Mouse (Mus musculus): ENCODE measurements around the gene 1600002K03Rik. TPM values are rescaled to one million over a fixed set of nuclear protein-coding genes. Genes with fewer than 3 reads are reported as not detected.
"Not testable (repeated sequence)": the region's sequence is repeated elsewhere in the genome, so short reads cannot be mapped to it uniquely, and the experiment has no call there.

1600002K03Rik gene
- total RNA-seq, 2 experiments from 2014 or later: 4.2 to 5.7 TPM

GRCm38 (mm10) chr10:80166136-80166535 lies 6.6 kb upstream of the 1600002K03Rik start:
- DNase-seq: not testable (repeated sequence)

- peak; percentile 99 to 100 for DNase-seq
Observed at GRCm38 (mm10) chr10:80167460-80168037, 5.2 kb upstream of the 1600002K03Rik start.

DNA sequence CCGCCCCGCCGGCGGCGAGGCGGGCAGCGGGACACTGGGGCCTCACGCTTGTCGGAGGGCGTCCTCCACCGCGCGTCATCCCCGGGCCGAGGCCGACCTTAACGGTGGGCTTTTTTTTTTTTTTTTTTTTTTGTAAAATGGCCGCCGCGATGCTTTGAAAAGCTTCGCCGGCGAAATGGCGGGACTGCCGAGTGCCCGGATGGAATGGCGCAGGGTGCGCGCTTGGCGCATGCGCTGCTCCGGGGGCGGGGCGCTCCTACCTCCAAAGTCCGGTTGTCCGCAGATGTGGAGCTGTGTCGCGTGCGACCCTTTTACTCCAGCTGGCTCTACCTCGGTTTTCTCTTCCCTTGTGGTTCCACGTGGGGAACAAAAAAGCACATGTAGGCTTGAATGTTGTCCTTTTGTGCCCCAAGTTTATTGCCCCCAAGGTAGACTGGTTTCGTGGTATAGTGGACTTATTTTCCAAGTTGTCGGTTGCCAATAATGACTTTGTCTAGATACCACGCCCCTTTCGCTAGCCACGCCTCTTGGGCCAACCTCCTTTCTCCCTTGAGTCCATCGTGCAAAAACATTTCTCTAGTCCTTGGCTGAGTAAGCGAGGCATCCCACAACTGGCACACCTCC lies 4.6 kb upstream of the 1600002K03Rik start:
- peak; percentile 94 to 96 for DNase-seq

DNA sequence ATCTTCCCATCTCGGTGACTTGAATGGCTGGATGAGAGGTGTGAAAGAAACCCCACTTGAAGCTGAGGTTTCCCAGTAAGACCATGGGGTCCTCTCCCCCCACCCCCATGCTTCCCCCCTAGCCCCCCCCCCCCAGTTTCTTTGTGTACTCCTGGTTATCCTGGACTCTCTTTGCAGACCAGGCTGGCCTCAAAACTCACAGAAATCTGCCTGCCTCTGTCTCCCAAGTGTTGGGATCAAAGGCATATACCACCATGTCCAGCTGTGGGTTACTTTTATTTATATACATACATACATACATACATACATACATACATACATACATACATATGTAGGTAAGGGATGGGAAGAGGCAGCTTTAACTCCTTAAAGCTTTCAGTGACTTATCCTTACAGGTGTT lies 3.7 kb upstream of the 1600002K03Rik start:
- DNase-seq: no peak

GRCm38 (mm10) chr10:80169651-80170050 lies 3.1 kb upstream of the 1600002K03Rik start:
- no peak for DNase-seq

DNA sequence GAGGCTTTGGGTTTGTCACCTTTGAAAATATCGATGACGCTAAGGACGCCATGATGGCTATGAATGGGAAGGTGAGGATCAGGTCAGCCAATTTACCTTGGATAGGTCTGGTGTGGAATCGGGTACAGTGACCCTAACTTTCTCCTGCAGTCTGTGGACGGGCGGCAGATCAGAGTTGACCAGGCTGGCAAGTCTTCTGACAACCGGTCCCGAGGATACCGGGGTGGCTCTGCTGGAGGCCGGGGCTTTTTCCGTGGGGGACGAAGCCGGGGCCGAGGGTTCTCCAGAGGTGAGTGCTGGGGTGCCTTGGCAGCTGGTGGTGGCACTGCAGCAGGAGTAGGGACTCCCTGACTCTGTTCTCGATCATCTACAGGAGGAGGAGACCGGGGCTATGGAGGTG lies 2.7 kb upstream of the 1600002K03Rik start:
- DNase-seq: no peak

DNA sequence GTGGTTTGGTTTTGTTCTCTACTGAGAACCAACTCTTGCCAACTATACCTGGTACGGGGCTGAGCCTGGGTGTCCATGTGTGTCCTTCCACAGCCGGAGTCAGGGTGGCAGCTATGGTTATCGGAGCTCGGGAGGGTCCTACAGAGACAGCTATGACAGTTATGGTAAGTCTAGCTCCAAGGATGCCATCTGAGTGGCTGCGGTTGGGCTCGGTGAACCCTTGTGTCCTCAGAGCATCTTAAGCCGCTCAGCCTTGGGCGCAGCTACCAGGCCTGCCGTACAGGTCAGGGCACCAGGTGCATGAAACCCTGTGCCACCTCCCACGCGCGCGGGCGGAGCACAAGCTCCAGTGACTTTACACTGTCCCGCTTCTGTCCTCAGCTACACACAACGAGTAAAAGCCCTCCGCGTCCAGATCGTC lies 2.1 kb upstream of the 1600002K03Rik start:
- no peak for DNase-seq

- no peak for DNase-seq
Observed at GRCm38 (mm10) chr10:80171252-80171651, 1.5 kb upstream of the 1600002K03Rik start.

GRCm38 (mm10) chr10:80171760-80172526 lies 801 bp upstream of the 1600002K03Rik start:
- peak; percentile 51 to 59 for DNase-seq

GRCm38 (mm10) chr10:80173358-80173757 lies 614 bp downstream of the 1600002K03Rik start:
- no peak for DNase-seq

GRCm38 (mm10) chr10:80173955-80174640 lies 1.4 kb downstream of the 1600002K03Rik start:
- DNase-seq: no peak

DNA sequence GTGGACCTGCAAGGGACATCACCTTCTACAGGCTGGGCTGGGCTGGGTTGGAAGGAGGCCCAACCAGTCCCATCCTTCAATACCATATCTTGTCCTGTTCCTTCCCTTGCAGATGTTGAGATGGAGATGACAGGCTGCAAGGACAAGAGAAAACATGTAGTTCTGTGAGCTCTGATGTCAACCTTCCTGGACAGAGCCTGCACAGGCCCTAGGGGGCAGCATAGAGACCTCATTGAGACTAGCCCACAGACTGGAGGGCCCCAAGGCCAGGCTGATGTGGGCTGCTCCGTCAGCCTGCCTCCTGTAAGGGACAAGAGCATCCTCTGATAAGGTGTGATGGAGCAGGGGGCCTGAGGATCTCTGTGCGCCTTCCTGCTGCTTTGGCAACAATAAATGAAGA lies 2.0 kb downstream of the 1600002K03Rik start:
- peak in 1 of 2 experiments; percentile 56 for DNase-seq

DNA sequence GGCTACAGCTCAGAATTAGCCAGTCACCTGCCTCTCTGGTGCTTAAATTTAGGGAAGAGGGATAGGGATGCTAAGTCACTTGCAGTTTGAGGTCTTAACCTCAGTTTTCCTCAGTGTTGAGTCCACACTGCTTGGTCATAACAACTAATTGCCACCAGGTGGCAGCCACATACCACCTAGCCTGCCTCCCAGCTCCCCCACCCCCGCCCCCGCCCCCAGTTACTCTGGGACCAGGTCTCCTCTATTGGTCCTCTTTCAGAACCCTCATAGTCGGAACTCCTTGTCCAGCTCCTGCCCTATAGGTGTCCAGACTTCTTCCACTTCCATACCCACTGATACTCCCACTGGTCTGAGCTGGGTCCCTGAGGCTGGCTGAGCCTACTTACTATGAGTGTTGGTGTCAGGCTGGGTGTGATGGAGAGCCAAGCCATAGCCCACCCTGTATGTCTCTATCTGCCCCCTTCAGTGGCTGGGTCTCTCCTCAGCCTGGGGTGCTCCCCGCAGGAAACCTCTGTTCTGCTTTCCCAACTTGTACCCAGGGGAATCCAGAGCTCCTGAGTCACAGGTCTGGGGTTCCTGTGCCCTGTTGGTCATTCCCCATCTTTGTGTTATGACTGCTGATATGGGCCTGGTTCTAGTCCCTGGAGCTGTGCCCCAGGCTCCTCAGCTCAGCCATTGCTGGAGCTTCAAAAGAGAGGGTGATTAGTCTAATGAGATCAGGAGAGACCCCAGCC lies 3.0 kb downstream of the 1600002K03Rik start:
- DNase-seq: peak in 1 of 2 experiments; percentile 48

GRCm38 (mm10) chr10:80176270-80176834 lies 3.6 kb downstream of the 1600002K03Rik start:
- DNase-seq: no peak

GRCm38 (mm10) chr10:80177441-80178279 lies 4.9 kb downstream of the 1600002K03Rik start:
- DNase-seq: no peak

- DNase-seq: peak in 1 of 2 experiments; percentile 39
Observed at GRCm38 (mm10) chr10:80179068-80180051, 6.6 kb downstream of the 1600002K03Rik start, which contains the start of gene Efna2. Efna2 (plus strand) TSS chr10:80179482.

DNA sequence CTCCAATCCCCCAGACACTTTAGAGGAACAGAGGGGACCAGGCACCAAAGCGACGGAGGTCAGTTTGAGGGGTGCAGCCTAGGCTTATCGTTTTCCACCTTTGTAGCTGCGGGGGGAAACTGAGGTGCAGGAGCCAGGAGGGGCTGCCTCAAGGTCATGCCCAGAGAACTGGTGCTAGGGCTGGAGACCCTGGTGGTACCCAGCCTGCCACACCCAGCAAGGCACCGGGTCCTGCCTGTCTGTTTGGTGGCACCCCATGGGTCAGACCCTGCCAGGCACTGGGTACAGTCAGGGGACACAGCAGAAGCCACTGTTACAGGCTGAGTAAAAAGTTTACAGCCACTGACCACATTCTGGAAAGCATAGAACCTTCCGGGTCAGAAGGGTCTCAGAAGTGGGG lies 7.5 kb downstream of the 1600002K03Rik start:
- DNase-seq: no peak

DNA sequence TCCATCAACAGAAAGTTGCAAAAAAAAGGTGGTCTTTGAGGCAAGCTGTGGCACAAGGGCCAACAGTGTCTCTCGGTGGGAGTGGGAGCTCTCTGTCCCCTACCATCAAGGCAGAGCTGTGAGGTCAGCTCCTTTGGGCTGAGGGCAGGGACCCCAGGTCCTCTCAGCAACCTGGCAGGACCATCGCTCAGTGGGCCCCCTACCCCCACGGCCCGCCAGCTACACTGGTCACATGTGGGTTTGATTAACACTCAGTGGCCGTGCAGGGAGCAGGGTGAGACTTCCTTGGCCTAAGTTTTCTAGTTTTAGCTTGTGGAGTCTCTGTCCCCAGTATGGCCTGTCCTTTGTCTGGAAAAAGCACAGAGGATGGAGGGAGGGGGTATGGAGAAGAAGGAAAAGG lies 8.1 kb downstream of the 1600002K03Rik start:
- DNase-seq: no peak

DNA sequence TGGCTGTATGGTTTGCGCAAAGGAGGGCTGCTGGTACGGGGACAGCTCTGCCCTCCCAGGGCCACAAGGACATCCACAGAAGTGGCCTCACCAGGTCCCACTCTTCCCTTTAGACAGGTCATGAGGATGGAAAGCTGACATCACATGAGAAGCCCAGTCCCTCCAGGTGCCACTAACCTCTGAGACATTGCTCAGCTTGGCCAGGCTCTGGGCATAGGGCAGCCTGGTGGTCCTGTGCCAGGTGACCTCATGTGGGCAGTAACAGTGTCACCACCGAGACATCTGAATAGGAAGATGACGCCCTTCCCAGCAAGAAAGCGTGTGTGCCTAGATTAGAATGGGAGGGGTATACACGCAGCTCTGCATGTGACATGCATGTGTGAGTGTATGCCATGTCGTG lies 9.8 kb downstream of the 1600002K03Rik start:
- DNase-seq: no peak

Data from heart, adult 18-20 months (tissue).